Mouse (Mus musculus) hindbrain, embryonic 10.5 days (tissue): ENCODE data around the gene Enthd1. TPM values are rescaled to one million over a fixed set of nuclear protein-coding genes. Genes with fewer than 3 reads are reported as not detected.

Experiments used
- polyA plus RNA-seq: library from polyadenylated mRNA; unstranded; fragments of >200 nt; fragmentation: Nextera tagmentation; extraction: Ambion mirVana; gene quantifications from 2 replicates; pipeline ENCODE4 v1.2.1, GENCODE M21; 2016

The Enthd1 gene
- polyA plus RNA-seq, 1 experiment from 2014 or later = not detected

Other genes starting within 250 kb of the Enthd1 start
- gene Grap2, start 7.4 kb upstream of the Enthd1 start, polyA plus RNA-seq = 1.3 and 2.0 TPM in 2 replicates
- 0.60 and 0.96 TPM in 2 replicates for gene Fam83f, start 106.7 kb upstream of the Enthd1 start, polyA plus RNA-seq
- gene Tnrc6b, start 146.2 kb upstream of the Enthd1 start, polyA plus RNA-seq = 42.7 and 43.3 TPM in 2 replicates